Mouse (Mus musculus): ENCODE data around the gene Iffo2. TPM values are rescaled to one million over a fixed set of nuclear protein-coding genes. Genes with fewer than 3 reads are reported as not detected.

Gene Iffo2
- polyA plus RNA-seq, 1 experiment from 2014 or later = 4.3 TPM

DNA sequence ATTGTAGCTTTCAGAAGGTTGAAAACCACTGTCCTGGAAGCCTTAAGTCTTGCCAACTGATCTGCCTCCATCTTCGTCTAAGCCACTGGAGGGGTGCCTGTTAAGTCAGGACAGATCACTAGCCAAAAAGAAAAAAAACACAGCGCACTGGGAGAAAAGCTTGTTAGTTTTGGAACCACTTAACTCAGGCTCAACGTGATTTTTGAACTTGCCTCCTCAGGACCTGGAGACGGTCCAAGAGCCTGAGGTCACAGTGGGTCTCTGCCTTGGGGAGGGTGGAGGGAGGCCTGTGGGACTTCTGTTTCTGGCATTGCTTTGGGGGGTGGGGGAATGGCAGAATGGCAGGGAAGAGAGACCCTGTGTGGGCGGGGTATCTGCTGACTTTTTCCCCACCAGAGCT, 100.8 kb downstream of the Iffo2 start:
- Histone ChIP-seq H3K9me3 (no peaks in the 10 kb centered on the region), H3K9ac (no peak overlapping the region), H3K4me2 (no peak overlapping the region), H3K4me3 (no peak overlapping the region), H3K27me3 (no peaks in the 10 kb centered on the region), H3K36me3 (peaks cover 15% of the 10 kb centered on the region; the same call in 1 of the 2 replicates), H3K27ac (no peak overlapping the region), H3K4me1 (peaks cover 9% of the 10 kb centered on the region)
- ATAC-seq (ENCODE audit: insufficient number of reproducible peaks, insufficient read depth, low FRiP score, low TSS enrichment, low read depth) = no peak
- WGBS = 63% methylated on average over 5 of the region's 5 CpGs

DNA sequence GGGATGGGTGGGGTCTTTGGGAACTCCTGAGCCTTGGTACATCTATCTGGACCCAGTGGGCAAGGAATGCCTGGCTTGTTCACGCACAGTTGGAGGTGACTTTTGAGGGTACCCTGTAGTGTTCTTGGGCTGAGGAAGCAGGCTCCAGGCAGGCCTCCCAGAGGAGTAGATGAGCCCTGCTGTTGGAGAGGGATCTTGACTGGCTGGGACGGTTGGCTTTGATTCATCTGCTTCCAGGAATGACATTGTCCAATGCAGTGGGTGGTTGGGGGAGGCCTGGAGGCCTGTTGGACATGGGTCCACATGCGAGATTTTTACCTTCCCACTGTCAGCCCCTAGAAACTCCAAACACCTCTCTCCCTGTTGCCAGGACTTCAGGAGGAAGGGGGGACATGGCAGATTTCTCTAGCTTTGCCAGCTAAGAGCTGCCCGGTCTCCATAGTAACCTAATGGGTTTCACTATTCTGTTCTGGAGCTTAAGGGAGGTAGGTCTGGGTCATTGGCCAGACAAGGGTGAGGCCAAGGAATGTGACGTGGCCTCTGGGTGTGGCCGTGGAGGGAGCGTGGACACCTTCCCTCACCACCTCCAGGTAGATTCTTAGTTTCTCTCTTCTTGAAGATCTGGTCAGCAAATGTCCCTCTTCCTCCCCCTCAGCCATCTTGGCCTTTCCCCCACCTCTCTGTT, 101.4 kb downstream of the Iffo2 start:
- no peak for ATAC-seq (ENCODE audit: insufficient number of reproducible peaks, insufficient read depth, low FRiP score, low TSS enrichment, low read depth)
- 88% methylated on average over 7 of the region's 7 CpGs for WGBS
- H3K27ac ChIP-seq = 0 out of 2 replicates have a peak overlapping the region, but pooled peaks have one; percentile 11
- H3K9ac ChIP-seq = no peak overlapping the region
- H3K4me2 ChIP-seq = no peak overlapping the region
- no peak overlapping the region for H3K4me3 ChIP-seq
- no peaks in the 10 kb centered on the region for H3K27me3 ChIP-seq
- H3K4me1 ChIP-seq = peaks cover 9% of the 10 kb centered on the region
- H3K36me3 ChIP-seq = peaks cover 15% of the 10 kb centered on the region; the same call in 1 of the 2 replicates
- no peaks in the 10 kb centered on the region for H3K9me3 ChIP-seq

DNA sequence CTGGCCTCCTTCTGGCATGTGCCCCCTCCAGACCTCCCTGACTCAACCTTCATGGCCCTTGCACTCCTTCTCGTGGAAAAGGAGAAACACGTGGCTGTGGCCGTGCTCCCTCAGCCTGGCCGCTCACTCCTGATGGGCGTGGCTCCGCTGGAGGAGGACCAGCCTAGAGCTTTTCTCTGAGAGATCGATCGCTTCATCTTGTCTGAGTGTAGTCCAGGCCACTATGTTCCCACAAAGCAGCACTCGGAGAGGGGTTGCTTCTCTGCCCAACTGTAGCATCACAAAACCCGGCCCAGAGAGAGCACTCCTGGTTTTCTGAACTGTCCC, 101.9 kb downstream of the Iffo2 start:
- 77% methylated on average over 10 of the region's 10 CpGs for WGBS
- Histone ChIP-seq H3K27ac (no peak overlapping the region), H3K4me2 (no peak overlapping the region), H3K9ac (no peak overlapping the region), H3K36me3 (peaks cover 19% of the 10 kb centered on the region; the same call in 1 of the 2 replicates), H3K4me1 (peaks cover 9% of the 10 kb centered on the region), H3K4me3 (no peak overlapping the region), H3K9me3 (no peaks in the 10 kb centered on the region), H3K27me3 (no peaks in the 10 kb centered on the region)
- ATAC-seq (ENCODE audit: insufficient number of reproducible peaks, insufficient read depth, low FRiP score, low TSS enrichment, low read depth) = no peak

DNA sequence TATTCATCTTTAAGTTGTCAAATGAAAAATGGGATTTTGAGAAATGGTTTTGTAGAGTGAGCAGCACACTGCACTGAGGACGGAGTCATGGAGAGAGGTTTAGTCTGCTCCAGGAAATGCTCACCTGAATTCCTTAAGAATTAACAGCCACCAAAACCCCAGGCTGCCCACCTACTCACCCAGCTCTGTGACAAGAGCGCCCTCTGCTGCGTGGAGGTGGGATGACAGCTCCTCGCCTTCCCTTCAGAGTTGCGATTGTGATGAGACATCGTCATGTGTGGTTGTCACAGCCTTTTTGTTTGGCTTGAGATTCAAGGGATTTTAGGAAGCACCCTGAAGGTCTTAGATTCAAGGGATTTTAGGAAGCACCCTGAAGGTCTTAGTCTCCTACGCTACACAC, 106.0 kb downstream of the Iffo2 start:
- H3K4me3 ChIP-seq = no peak overlapping the region
- no peak for ATAC-seq (ENCODE audit: insufficient number of reproducible peaks, insufficient read depth, low FRiP score, low TSS enrichment, low read depth)

DNA sequence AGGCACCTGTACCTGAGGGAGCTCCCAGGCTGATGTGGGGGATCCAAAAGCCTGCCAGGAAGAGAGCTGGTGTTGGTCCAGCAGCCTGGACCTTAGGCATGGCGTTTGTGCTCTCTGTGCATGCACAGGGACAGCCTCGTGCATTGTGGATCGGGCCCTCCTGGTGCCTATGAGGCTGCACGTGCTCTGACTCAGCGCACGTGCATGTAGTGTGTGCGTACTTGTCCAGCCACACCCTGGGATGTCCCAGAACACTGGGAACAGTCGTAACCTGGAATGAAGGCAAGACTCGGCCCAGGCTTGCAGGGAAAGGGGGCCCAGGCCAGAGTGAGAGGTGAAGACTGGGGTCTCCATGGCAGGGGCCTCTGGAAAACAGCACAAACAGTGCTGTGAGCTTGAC, 107.5 kb downstream of the Iffo2 start:
- Histone ChIP-seq H3K9ac (0 out of 2 replicates have a peak overlapping the region, but pooled peaks have one; percentile 11), H3K4me3 (no peak overlapping the region), H3K9me3 (no peaks in the 10 kb centered on the region), H3K36me3 (peaks cover 31% of the 10 kb centered on the region), H3K4me1 (peaks cover 16% of the 10 kb centered on the region), H3K27me3 (peaks cover 19% of the 10 kb centered on the region), H3K27ac (no peak overlapping the region), H3K4me2 (no peak overlapping the region)
- no peak for ATAC-seq (ENCODE audit: insufficient number of reproducible peaks, insufficient read depth, low FRiP score, low TSS enrichment, low read depth)
- WGBS = 92% methylated on average over 9 of the region's 9 CpGs

More for the DNA sequence above, 106.0 kb downstream of the Iffo2 start:
- Histone ChIP-seq H3K27ac (no peak overlapping the region), H3K36me3 (peaks cover 31% of the 10 kb centered on the region), H3K9ac (no peak overlapping the region), H3K9me3 (no peaks in the 10 kb centered on the region), H3K4me1 (peaks cover 8% of the 10 kb centered on the region), H3K4me2 (no peak overlapping the region), H3K27me3 (peaks cover 4% of the 10 kb centered on the region)
- WGBS = 24% methylated on average over 7 of the region's 7 CpGs

DNA sequence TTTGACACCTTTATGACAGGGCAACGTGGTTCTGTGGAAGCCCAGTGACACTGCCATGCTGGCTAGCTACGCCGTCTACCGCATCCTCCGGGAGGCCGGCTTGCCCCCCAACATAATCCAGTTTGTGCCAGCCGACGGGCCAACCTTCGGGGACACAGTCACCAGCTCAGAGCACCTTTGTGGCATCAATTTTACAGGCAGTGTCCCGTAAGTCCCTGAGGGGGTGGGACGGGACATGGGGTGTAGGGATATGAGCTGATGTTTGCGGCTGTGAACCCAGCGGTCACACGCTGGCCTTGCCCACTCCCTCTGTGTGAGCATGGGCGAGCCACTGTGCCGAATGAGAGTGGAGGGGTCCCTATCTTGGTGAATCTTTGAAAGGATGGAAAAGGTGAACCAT, 108.0 kb downstream of the Iffo2 start:
- no peaks in the 10 kb centered on the region for H3K9me3 ChIP-seq
- H3K36me3 ChIP-seq = peaks cover 31% of the 10 kb centered on the region
- no peak for ATAC-seq (ENCODE audit: insufficient number of reproducible peaks, insufficient read depth, low FRiP score, low TSS enrichment, low read depth)
- WGBS = 92% methylated on average over 16 of the region's 16 CpGs
- H3K27ac ChIP-seq = no peak overlapping the region
- no peak overlapping the region for H3K9ac ChIP-seq
- H3K4me1 ChIP-seq = peaks cover 16% of the 10 kb centered on the region
- peaks cover 24% of the 10 kb centered on the region for H3K27me3 ChIP-seq
- no peak overlapping the region for H3K4me2 ChIP-seq
- H3K4me3 ChIP-seq = no peak overlapping the region

DNA sequence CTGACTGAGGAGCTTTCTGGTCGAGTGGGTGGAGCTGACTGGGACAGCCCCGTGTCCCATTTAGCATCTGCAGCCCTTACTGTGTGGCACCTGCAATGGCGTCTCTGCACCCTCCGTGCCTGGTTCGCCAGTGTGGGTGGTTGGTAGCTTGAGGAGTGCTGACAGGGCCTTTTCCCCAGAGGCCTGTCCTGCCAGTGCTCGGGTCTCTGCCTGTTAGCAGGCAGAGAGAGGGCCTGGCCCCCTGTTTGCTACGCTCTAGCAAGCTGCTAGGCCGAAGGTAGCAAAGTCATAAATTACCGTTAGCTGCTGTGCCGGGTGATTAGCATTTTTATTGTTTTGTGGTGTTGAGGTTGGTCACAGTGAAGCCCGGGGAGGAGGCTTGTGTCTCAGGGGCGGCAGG, 109.5 kb downstream of the Iffo2 start:
- Histone ChIP-seq H3K9ac (peak overlapping the region; percentile 2; the same call in 1 of the 2 replicates), H3K4me3 (no peak overlapping the region), H3K4me1 (peaks cover 18% of the 10 kb centered on the region), H3K36me3 (peaks cover 37% of the 10 kb centered on the region), H3K27me3 (peaks cover 28% of the 10 kb centered on the region), H3K27ac (no peak overlapping the region), H3K4me2 (no peak overlapping the region), H3K9me3 (no peaks in the 10 kb centered on the region)
- 59% methylated on average over 12 of the region's 12 CpGs for WGBS
- ATAC-seq (ENCODE audit: insufficient number of reproducible peaks, insufficient read depth, low FRiP score, low TSS enrichment, low read depth) = no peak

DNA sequence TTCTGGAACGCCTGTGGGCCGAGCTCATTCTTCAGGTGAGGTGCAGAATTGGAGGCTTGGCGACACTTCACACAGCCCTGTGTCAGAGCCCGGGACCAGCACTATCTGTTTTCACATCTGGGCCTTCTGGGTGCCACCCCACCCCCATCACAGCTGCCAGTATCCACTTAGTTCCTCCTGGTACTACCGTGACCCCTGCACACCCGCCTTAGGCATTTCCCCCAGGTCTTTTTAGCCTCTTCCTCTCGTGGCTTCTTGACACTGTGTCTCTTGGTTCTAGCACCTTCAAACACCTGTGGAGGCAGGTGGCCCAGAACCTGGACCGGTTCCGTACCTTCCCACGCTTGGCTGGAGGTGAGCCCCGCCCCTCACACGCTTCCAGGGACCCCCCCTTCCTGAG, 110.0 kb downstream of the Iffo2 start:
- H3K9me3 ChIP-seq = no peaks in the 10 kb centered on the region
- no peak for ATAC-seq (ENCODE audit: insufficient number of reproducible peaks, insufficient read depth, low FRiP score, low TSS enrichment, low read depth)
- H3K9ac ChIP-seq = no peak overlapping the region
- H3K4me3 ChIP-seq = no peak overlapping the region
- H3K4me1 ChIP-seq = peaks cover 18% of the 10 kb centered on the region
- no peak overlapping the region for H3K27ac ChIP-seq
- 63% methylated on average over 12 of the region's 12 CpGs for WGBS
- peaks cover 37% of the 10 kb centered on the region for H3K36me3 ChIP-seq
- no peak overlapping the region for H3K4me2 ChIP-seq
- peaks cover 28% of the 10 kb centered on the region for H3K27me3 ChIP-seq

DNA sequence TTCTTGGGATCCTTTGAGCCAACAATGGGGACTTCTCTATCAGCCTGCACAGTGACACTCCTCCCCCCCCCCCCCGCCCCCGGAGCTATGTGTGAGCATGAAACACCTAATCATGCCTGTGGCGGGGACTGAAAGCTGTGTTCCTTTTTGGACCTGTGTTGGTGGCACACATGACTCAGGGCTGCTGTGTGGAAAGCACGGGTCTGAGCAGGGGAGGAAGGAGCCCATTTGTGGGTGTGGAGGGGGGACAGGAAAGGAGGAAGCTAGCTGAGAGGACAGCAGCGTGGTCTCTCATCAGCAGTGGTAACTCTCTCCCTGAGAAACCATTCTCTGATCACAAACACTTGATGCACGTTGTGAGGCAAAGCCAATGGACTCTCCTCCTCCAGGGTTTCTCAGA, 110.4 kb downstream of the Iffo2 start:
- ATAC-seq (ENCODE audit: insufficient number of reproducible peaks, insufficient read depth, low FRiP score, low TSS enrichment, low read depth) = no peak
- 60% methylated on average over 6 of the region's 6 CpGs for WGBS
- Histone ChIP-seq H3K9me3 (no peaks in the 10 kb centered on the region), H3K4me3 (no peak overlapping the region), H3K4me1 (peaks cover 18% of the 10 kb centered on the region), H3K36me3 (peaks cover 32% of the 10 kb centered on the region), H3K4me2 (no peak overlapping the region), H3K27ac (no peak overlapping the region), H3K9ac (no peak overlapping the region), H3K27me3 (peaks cover 28% of the 10 kb centered on the region)

DNA sequence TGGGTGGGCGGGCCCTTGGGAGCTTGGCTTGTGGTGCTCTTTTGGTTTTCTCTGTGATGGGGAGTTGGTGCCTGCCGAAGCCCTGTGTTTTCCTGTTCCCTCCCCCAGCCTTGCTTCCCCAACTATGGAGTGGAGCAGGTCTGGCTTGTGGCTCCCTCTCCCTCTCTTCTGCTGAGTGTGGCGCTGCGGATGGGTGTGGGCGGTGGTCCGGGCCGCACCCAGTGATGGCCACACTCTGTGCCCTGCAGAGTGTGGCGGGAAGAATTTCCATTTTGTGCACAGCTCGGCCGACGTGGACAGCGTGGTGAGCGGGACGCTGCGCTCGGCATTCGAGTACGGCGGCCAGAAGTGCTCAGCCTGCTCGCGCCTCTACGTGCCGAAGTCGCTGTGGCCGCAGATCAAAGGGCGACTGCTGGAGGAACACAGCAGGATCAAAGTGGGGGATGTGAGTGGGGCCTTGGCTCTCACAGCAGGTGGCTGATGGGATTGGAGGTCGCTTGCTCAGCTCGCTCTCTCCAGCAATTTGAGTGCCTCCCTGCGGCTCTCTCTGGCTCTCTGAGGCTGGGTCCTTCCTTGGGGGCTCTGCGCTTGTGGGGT, 111.6 kb downstream of the Iffo2 start:
- Histone ChIP-seq H3K9me3 (no peaks in the 10 kb centered on the region), H3K27me3 (peaks cover 28% of the 10 kb centered on the region), H3K4me1 (peaks cover 18% of the 10 kb centered on the region), H3K36me3 (peaks cover 36% of the 10 kb centered on the region), H3K4me3 (peak overlapping the region; percentile 24), H3K4me2 (peak overlapping the region; percentile 54), H3K27ac (no peak overlapping the region), H3K9ac (peak overlapping the region; percentile 44)
- 5% methylated on average over 30 of the region's 30 CpGs for WGBS
- ATAC-seq (ENCODE audit: insufficient number of reproducible peaks, insufficient read depth, low FRiP score, low TSS enrichment, low read depth) = no peak

DNA sequence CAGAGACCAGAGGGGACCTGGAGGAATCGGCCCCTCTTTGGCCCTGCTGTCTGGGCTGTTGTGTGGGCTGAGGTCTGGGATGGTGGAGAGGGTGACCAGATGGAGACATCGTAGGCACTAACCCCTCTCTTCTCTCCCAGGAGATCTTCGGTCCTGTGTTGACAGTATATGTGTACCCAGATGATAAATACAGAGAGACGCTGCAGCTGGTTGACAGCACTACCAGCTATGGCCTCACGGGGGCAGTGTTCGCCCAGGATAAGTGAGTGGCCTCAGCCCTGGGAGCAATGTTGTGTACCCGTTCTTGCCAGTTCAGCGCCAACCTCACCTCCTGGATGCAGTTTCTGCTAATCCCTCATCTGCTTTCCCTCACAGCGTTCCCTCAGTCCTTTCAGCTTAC, 113.6 kb downstream of the Iffo2 start:
- 18% methylated on average over 9 of the region's 9 CpGs for WGBS
- H3K4me3 ChIP-seq = no peak overlapping the region
- H3K4me1 ChIP-seq = peaks cover 18% of the 10 kb centered on the region
- H3K9ac ChIP-seq = 0 out of 2 replicates have a peak overlapping the region, but pooled peaks have one; percentile 12
- no peak overlapping the region for H3K4me2 ChIP-seq
- peaks cover 34% of the 10 kb centered on the region for H3K36me3 ChIP-seq
- H3K27me3 ChIP-seq = peaks cover 28% of the 10 kb centered on the region
- no peak overlapping the region for H3K27ac ChIP-seq
- no peak for ATAC-seq (ENCODE audit: insufficient number of reproducible peaks, insufficient read depth, low FRiP score, low TSS enrichment, low read depth)
- H3K9me3 ChIP-seq = no peaks in the 10 kb centered on the region

DNA sequence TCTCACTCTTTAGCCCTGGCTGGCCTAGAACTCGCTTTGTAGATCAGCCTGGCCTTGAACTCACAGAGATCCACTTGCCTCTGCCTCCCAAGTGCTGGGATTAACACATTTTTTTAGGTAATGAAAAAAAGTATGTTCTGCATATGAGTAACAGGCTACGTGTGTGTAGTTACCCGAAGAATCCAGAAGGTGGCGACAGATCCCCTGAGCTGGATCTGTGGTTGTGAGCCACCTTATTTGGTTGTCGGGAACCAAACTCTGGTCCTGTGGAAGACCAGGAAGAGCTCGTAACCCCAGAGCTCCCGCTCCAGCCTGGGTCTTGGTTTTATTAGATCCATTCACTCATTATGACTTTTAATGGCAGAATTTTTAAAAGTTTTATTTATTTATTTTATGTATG, 116.6 kb downstream of the Iffo2 start:
- H3K27ac ChIP-seq = no peak overlapping the region
- peaks cover 19% of the 10 kb centered on the region for H3K27me3 ChIP-seq
- peaks cover 10% of the 10 kb centered on the region for H3K4me1 ChIP-seq
- no peak overlapping the region for H3K9ac ChIP-seq
- no peak overlapping the region for H3K4me2 ChIP-seq
- no peak for ATAC-seq (ENCODE audit: insufficient number of reproducible peaks, insufficient read depth, low FRiP score, low TSS enrichment, low read depth)
- H3K4me3 ChIP-seq = no peak overlapping the region
- peaks cover 35% of the 10 kb centered on the region for H3K36me3 ChIP-seq
- H3K9me3 ChIP-seq = no peaks in the 10 kb centered on the region
- 83% methylated on average over 7 of the region's 7 CpGs for WGBS

Measured in embryonic facial prominence, embryonic 13.5 days (tissue).